Mouse (Mus musculus): Measurements from ENCODE around the gene Dnmt3l. TPM values are rescaled to one million over a fixed set of nuclear protein-coding genes. Genes with fewer than 3 reads are reported as not detected.
"Not testable (repeated sequence)": the region's sequence is repeated elsewhere in the genome, so short reads cannot be mapped to it uniquely, and the experiment has no call there.

Dnmt3l gene
- polyA plus RNA-seq, 1 experiment from 2014 or later, result not detected

- Histone ChIP-seq H3K9me3 (ENCODE audit: control insufficient read depth, low read length) (no peaks in the 10 kb centered on the region), H3K36me3 (ENCODE audit: control insufficient read depth, insufficient read depth, low read length) (no peaks in the 10 kb centered on the region), H3K4me3 (ENCODE audit: low read depth, low read length) (peak overlapping the region; percentile 81), H3K4me1 (ENCODE audit: control insufficient read depth, insufficient read depth, low read length) (peaks cover 19% of the 10 kb centered on the region), H3K4me2 (ENCODE audit: low read depth, low read length) (peak overlapping the region; percentile 68), H3K27ac (ENCODE audit: low read depth, low read length) (peak overlapping the region; percentile 94), H3K9ac (replicated peaks; ENCODE audit: low read depth, low read length) (peak overlapping the region; percentile 84), H3K27me3 (ENCODE audit: control insufficient read depth, insufficient read depth, low read length) (no peaks in the 10 kb centered on the region)
- peak; percentile 97 for ATAC-seq (ENCODE audit: low read depth)
- WGBS, result under 1% methylated on average over 47 of the region's 59 CpGs
These were observed 32.4 kb upstream of the Dnmt3l start for GRCm38 (mm10) chr10:78009184-78009944.

- H3K9ac ChIP-seq (replicated peaks; ENCODE audit: low read depth, low read length), result peak within 1 kb of the TSS; percentile 84
- H3K36me3 ChIP-seq (ENCODE audit: control insufficient read depth, insufficient read depth, low read length), result no peaks in the 10 kb centered on the region
- no peak for ATAC-seq (ENCODE audit: low read depth)
- WGBS, result under 1% methylated on average over 9 of the region's 9 CpGs
- peak within 1 kb of the TSS; percentile 94 for H3K27ac ChIP-seq (ENCODE audit: low read depth, low read length)
- no peaks in the 10 kb centered on the region for H3K9me3 ChIP-seq (ENCODE audit: control insufficient read depth, low read length)
- H3K27me3 ChIP-seq (ENCODE audit: control insufficient read depth, insufficient read depth, low read length), result no peaks in the 10 kb centered on the region
- peak within 1 kb of the TSS; percentile 81 for H3K4me3 ChIP-seq (ENCODE audit: low read depth, low read length)
- peak within 1 kb of the TSS; percentile 68 for H3K4me2 ChIP-seq (ENCODE audit: low read depth, low read length)
- peaks cover 19% of the 10 kb centered on the region for H3K4me1 ChIP-seq (ENCODE audit: control insufficient read depth, insufficient read depth, low read length)
These were observed 31.8 kb upstream of the Dnmt3l start, which contains the start of gene Pfkl for GRCm38 (mm10) chr10:78009945-78010293. Gene Pfkl, minus strand, starts transcription at chr10:78010083.

GRCm38 (mm10) chr10:78010335-78010734 lies 31.4 kb upstream of the Dnmt3l start:
- no peak for ATAC-seq (ENCODE audit: low read depth)
- H3K9ac ChIP-seq (replicated peaks; ENCODE audit: low read depth, low read length), result no peak overlapping the region
- no peaks in the 10 kb centered on the region for H3K27me3 ChIP-seq (ENCODE audit: control insufficient read depth, insufficient read depth, low read length)
- H3K36me3 ChIP-seq (ENCODE audit: control insufficient read depth, insufficient read depth, low read length), result no peaks in the 10 kb centered on the region
- no peak overlapping the region for H3K27ac ChIP-seq (ENCODE audit: low read depth, low read length)
- no peaks in the 10 kb centered on the region for H3K9me3 ChIP-seq (ENCODE audit: control insufficient read depth, low read length)
- H3K4me2 ChIP-seq (ENCODE audit: low read depth, low read length), result peak overlapping the region; percentile 68; the same call in 1 of the 2 replicates
- 25% methylated on average over 10 of the region's 10 CpGs for WGBS
- no peak overlapping the region for H3K4me3 ChIP-seq (ENCODE audit: low read depth, low read length)
- H3K4me1 ChIP-seq (ENCODE audit: control insufficient read depth, insufficient read depth, low read length), result peaks cover 19% of the 10 kb centered on the region

GRCm38 (mm10) chr10:78011116-78011515 lies 30.6 kb upstream of the Dnmt3l start:
- not testable (repeated sequence) for H3K4me2 ChIP-seq (ENCODE audit: low read depth, low read length); H3K4me3 ChIP-seq (ENCODE audit: low read depth, low read length); H3K9ac ChIP-seq (replicated peaks; ENCODE audit: low read depth, low read length); ATAC-seq (ENCODE audit: low read depth); H3K36me3 ChIP-seq (ENCODE audit: control insufficient read depth, insufficient read depth, low read length); H3K27ac ChIP-seq (ENCODE audit: low read depth, low read length); H3K9me3 ChIP-seq (ENCODE audit: control insufficient read depth, low read length); H3K27me3 ChIP-seq (ENCODE audit: control insufficient read depth, insufficient read depth, low read length)
- 96% methylated on average over 5 of the region's 5 CpGs for WGBS
- peaks cover 19% of the 10 kb centered on the region for H3K4me1 ChIP-seq (ENCODE audit: control insufficient read depth, insufficient read depth, low read length)

GRCm38 (mm10) chr10:78012661-78013495 lies 28.9 kb upstream of the Dnmt3l start:
- ATAC-seq (ENCODE audit: low read depth), result no peak
- no peaks in the 10 kb centered on the region for H3K9me3 ChIP-seq (ENCODE audit: control insufficient read depth, low read length)
- 96% methylated on average over 18 of the region's 18 CpGs for WGBS
- H3K4me1 ChIP-seq (ENCODE audit: control insufficient read depth, insufficient read depth, low read length), result peaks cover 10% of the 10 kb centered on the region
- H3K36me3 ChIP-seq (ENCODE audit: control insufficient read depth, insufficient read depth, low read length), result no peaks in the 10 kb centered on the region
- no peak overlapping the region for H3K27ac ChIP-seq (ENCODE audit: low read depth, low read length)
- H3K4me2 ChIP-seq (ENCODE audit: low read depth, low read length), result no peak overlapping the region
- no peak overlapping the region for H3K9ac ChIP-seq (replicated peaks; ENCODE audit: low read depth, low read length)
- H3K4me3 ChIP-seq (ENCODE audit: low read depth, low read length), result no peak overlapping the region
- H3K27me3 ChIP-seq (ENCODE audit: control insufficient read depth, insufficient read depth, low read length), result no peaks in the 10 kb centered on the region

GRCm38 (mm10) chr10:78015489-78015888 lies 26.3 kb upstream of the Dnmt3l start:
- 97% methylated on average over 1 of the region's 1 CpGs for WGBS
- Histone ChIP-seq H3K4me1 (ENCODE audit: control insufficient read depth, insufficient read depth, low read length) (no peaks in the 10 kb centered on the region), H3K36me3 (ENCODE audit: control insufficient read depth, insufficient read depth, low read length) (no peaks in the 10 kb centered on the region), H3K27ac (ENCODE audit: low read depth, low read length) (no peak overlapping the region), H3K4me3 (ENCODE audit: low read depth, low read length) (no peak overlapping the region), H3K4me2 (ENCODE audit: low read depth, low read length) (no peak overlapping the region), H3K27me3 (ENCODE audit: control insufficient read depth, insufficient read depth, low read length) (no peaks in the 10 kb centered on the region), H3K9ac (replicated peaks; ENCODE audit: low read depth, low read length) (no peak overlapping the region), H3K9me3 (ENCODE audit: control insufficient read depth, low read length) (no peaks in the 10 kb centered on the region)
- ATAC-seq (ENCODE audit: low read depth), result no peak

- Histone ChIP-seq H3K4me3 (ENCODE audit: low read depth, low read length) (no peak overlapping the region), H3K9me3 (ENCODE audit: control insufficient read depth, low read length) (no peaks in the 10 kb centered on the region), H3K9ac (replicated peaks; ENCODE audit: low read depth, low read length) (no peak overlapping the region), H3K36me3 (ENCODE audit: control insufficient read depth, insufficient read depth, low read length) (no peaks in the 10 kb centered on the region), H3K4me2 (ENCODE audit: low read depth, low read length) (no peak overlapping the region), H3K4me1 (ENCODE audit: control insufficient read depth, insufficient read depth, low read length) (no peaks in the 10 kb centered on the region), H3K27ac (ENCODE audit: low read depth, low read length) (no peak overlapping the region), H3K27me3 (ENCODE audit: control insufficient read depth, insufficient read depth, low read length) (no peaks in the 10 kb centered on the region)
- 58% methylated on average over 5 of the region's 5 CpGs for WGBS
- no peak for ATAC-seq (ENCODE audit: low read depth)
These were observed 25.4 kb upstream of the Dnmt3l start for GRCm38 (mm10) chr10:78016366-78016765.

- no peaks in the 10 kb centered on the region for H3K9me3 ChIP-seq (ENCODE audit: control insufficient read depth, low read length)
- no peaks in the 10 kb centered on the region for H3K4me1 ChIP-seq (ENCODE audit: control insufficient read depth, insufficient read depth, low read length)
- no peak overlapping the region for H3K9ac ChIP-seq (replicated peaks; ENCODE audit: low read depth, low read length)
- H3K27me3 ChIP-seq (ENCODE audit: control insufficient read depth, insufficient read depth, low read length), result no peaks in the 10 kb centered on the region
- H3K36me3 ChIP-seq (ENCODE audit: control insufficient read depth, insufficient read depth, low read length), result no peaks in the 10 kb centered on the region
- peak overlapping the region; percentile 49 for H3K4me2 ChIP-seq (ENCODE audit: low read depth, low read length)
- WGBS, result 16% methylated on average over 19 of the region's 19 CpGs
- ATAC-seq (ENCODE audit: low read depth), result peak; percentile 84
- H3K4me3 ChIP-seq (ENCODE audit: low read depth, low read length), result peak overlapping the region; percentile 15; the same call in 1 of the 2 replicates
- no peak overlapping the region for H3K27ac ChIP-seq (ENCODE audit: low read depth, low read length)
These were observed 22.9 kb upstream of the Dnmt3l start for GRCm38 (mm10) chr10:78018797-78019203.

GRCm38 (mm10) chr10:78019291-78019690 lies 22.5 kb upstream of the Dnmt3l start:
- Histone ChIP-seq H3K4me2 (ENCODE audit: low read depth, low read length) (no peak overlapping the region; the same call in 1 of the 2 replicates), H3K27ac (ENCODE audit: low read depth, low read length) (no peak overlapping the region), H3K27me3 (ENCODE audit: control insufficient read depth, insufficient read depth, low read length) (no peaks in the 10 kb centered on the region), H3K36me3 (ENCODE audit: control insufficient read depth, insufficient read depth, low read length) (no peaks in the 10 kb centered on the region), H3K4me3 (ENCODE audit: low read depth, low read length) (no peak overlapping the region), H3K9me3 (ENCODE audit: control insufficient read depth, low read length) (no peaks in the 10 kb centered on the region), H3K4me1 (ENCODE audit: control insufficient read depth, insufficient read depth, low read length) (no peaks in the 10 kb centered on the region), H3K9ac (replicated peaks; ENCODE audit: low read depth, low read length) (no peak overlapping the region)
- peak; percentile 34; the same call in 1 of the 2 replicates for ATAC-seq (ENCODE audit: low read depth)
- 85% methylated on average over 4 of the region's 4 CpGs for WGBS
